Mouse (Mus musculus) lung, adult 2 months (tissue): ENCODE measurements at regions not wholly inside any gene's neighbourhood (a gene's known extent, or its start where the extent isn't known, plus 50 kb on each side); places are given as distances from the start of the nearest gene placed in this dataset.

ENCODE experiments used
- CTCF ChIP-seq: fragments of 200-500 bp; IDR thresholded peaks from 2 replicates; pipeline ENCODE4 v1.5.1; 2011; ENCODE audit warnings: mild to moderate bottlenecking, low read length, control low read depth; ENCODE audit not compliant: insufficient read depth
- POLR2A ChIP-seq: fragments of 200-500 bp; IDR thresholded peaks from 2 replicates; pipeline ENCODE4 v1.6.1; 2011; ENCODE audit warnings: low read depth, mild to moderate bottlenecking, control low read depth, low read length, borderline replicate concordance; ENCODE audit errors: extremely low read depth

DNA sequence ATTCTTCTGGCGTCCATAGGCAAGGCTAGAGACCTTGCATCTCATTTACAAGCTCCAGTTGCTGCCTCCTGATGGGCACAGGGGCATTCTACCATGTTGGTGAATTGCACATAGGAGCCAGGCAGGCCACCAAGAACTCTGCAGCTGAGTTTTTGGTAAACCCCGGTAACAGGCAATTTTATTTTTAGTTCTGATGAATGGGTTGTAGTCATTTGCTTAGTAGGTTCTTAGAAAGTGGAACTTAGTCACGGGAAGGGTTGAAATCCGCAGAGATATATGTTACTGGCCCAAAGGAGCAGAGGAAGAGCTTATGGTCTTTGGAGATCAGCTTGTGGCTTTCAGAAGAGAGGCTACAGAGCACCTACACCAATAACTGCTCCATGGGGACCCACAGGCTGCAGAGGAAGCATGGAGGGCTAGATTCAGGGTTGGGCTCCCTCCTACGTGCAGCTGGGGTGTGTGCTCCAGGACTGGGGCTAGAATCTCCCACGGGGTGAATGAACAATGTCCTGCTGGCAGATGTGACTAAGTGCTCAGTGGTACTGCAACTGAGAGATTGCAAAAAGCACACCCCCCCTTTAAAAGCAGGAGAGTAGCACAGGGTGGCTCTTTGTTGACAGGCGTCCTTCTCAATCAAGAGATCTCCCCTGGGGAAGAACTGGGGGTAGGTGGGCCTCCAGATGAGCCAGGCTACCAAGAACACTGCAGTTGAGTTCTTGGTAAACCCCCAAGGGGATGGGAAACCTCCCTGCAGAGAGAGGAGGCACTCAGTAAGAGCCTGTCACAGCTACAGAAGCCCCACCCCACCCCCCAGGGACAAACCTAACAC, 65.6 kb upstream of the Med13l start:
- no peak for TF ChIP-seq CTCF
- no peak for TF ChIP-seq POLR2A
